Mouse (Mus musculus) G1E (cell line): ENCODE results near the gene Tmem30c.

Source experiments
- CTCF ChIP-seq: IDR thresholded peaks from 2 replicates; pipeline ENCODE4 v1.5.1; 2012; ENCODE audit warnings: low read depth, low read length, inconsistent platforms, mixed read lengths
- GATA1 ChIP-seq: IDR thresholded peaks from 2 replicates; pipeline ENCODE4 v1.6.1; 2012; ENCODE audit warnings: borderline replicate concordance, low read length, inconsistent platforms, mixed read lengths
- POLR2AphosphoS5 ChIP-seq: IDR thresholded peaks from 2 replicates; pipeline ENCODE4 v1.6.1; 2012; ENCODE audit warnings: low read depth, low read length, inconsistent platforms; ENCODE audit not compliant: insufficient replicate concordance

GRCm38 (mm10) chr16:57280221-57281217, 12.1 kb downstream of the Tmem30c start:
- TF ChIP-seq GATA1 (no peak), POLR2AphosphoS5 (no peak), CTCF (no peak)
